Comparison of ENCODE assay signal across 20 mouse cellular contexts in the genomic region with DNA sequence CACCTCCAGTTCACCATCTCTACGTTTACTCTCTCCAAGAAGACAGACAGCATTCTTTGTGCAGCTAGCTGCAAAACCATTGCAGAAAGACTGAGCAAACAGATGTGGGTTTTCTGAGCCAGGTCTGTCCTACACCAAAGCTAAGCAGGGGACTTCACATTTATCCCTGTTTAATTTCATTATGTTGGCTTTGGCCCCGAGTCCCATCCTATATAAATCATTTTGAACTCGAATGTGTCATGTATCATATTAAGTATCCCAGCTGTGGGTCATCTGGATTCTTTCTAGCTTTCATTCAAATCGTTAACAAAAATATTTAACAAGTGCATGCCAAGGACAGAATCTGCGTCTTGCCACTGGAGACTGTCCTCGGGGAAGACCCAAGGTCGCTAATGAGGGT. TPM values are rescaled to one million over a fixed set of nuclear protein-coding genes. Genes with fewer than 3 reads are reported as not detected.
DNase-seq lines count a peak whose midpoint lies in the region; ATAC-seq and TF ChIP-seq lines count a peak whose summit lies in the region.
"Had no signal": no experiment of that assay in that cellular context is flagged by ENCODE, and none has a peak within 500 bp of the region (broad histone marks: within the 10 kb centered on the region; RNA-seq: fewer than 3 reads in every experiment).

No protein-coding gene starts in this region.

- H3K9me3 ChIP-seq in heart, embryonic 16.5 days (replicated peaks; ENCODE audit: control insufficient read depth, low read length) = no peaks in the 10 kb centered on the region
- H3K9me3 ChIP-seq in liver, postnatal 0 days (ENCODE audit: low read length) = no peaks in the 10 kb centered on the region
- no peaks in the 10 kb centered on the region for H3K9me3 ChIP-seq in liver, embryonic 11.5 days (ENCODE audit: control insufficient read depth, low read length)
- no peaks in the 10 kb centered on the region for H3K9me3 ChIP-seq in stomach, postnatal 0 days (ENCODE audit: control insufficient read depth, low read length)
- H3K9me3 ChIP-seq: forebrain, embryonic 13.5 days; hindbrain, embryonic 12.5 days; liver, embryonic 13.5 days; megakaryocyte, embryonic 14.5 days had no signal

- intact Hi-C loops in gastrocnemius, adult 2 months (cut with DNase I) = no loop called here

- H3K4me2 ChIP-seq in heart, embryonic 16.5 days (ENCODE audit: low read depth, low read length) = no peak overlapping the region
- no peak overlapping the region for H3K4me2 ChIP-seq in liver, postnatal 0 days (ENCODE audit: low read depth, low read length)
- H3K4me2 ChIP-seq in liver, embryonic 11.5 days = no peak overlapping the region
- H3K4me2 ChIP-seq in stomach, postnatal 0 days (replicated peaks; ENCODE audit: low read depth) = no peak overlapping the region
- H3K4me2 ChIP-seq: forebrain, embryonic 13.5 days; hindbrain, embryonic 12.5 days; liver, embryonic 13.5 days had no signal

- peaks cover 2% of the 10 kb centered on the region; the same call in 1 of the 2 replicates for H3K36me3 ChIP-seq in heart, embryonic 16.5 days (ENCODE audit: control insufficient read depth, insufficient read depth)
- peaks cover 12% of the 10 kb centered on the region for H3K36me3 ChIP-seq in liver, postnatal 0 days (replicated peaks; ENCODE audit: insufficient read depth, low read length)
- no peaks in the 10 kb centered on the region for H3K36me3 ChIP-seq in liver, embryonic 11.5 days (ENCODE audit: control insufficient read depth, insufficient read depth, low read length)
- H3K36me3 ChIP-seq in stomach, postnatal 0 days (ENCODE audit: control insufficient read depth, insufficient read depth, low read length) = no peaks in the 10 kb centered on the region
- H3K36me3 ChIP-seq: hindbrain, embryonic 12.5 days; liver, embryonic 13.5 days had no signal

- no peak for TF ChIP-seq CTCF in gastrocnemius, adult 2 months (IDR thresholded peaks at IDR 0.05)
- no peak for TF ChIP-seq CTCF in liver, postnatal 0 days (IDR thresholded peaks at IDR 0.05; ENCODE audit: low read depth)
- no peak for TF ChIP-seq CTCF in stomach, postnatal 0 days (IDR thresholded peaks at IDR 0.05; ENCODE audit: low read depth)

- ATAC-seq in heart, embryonic 16.5 days (replicated peaks; ENCODE audit: extremely low read depth, insufficient read depth, low FRiP score) = no peak
- no peak for ATAC-seq in liver, postnatal 0 days
- ATAC-seq in liver, embryonic 11.5 days (replicated peaks; ENCODE audit: low FRiP score) = no peak
- ATAC-seq in stomach, postnatal 0 days (ENCODE audit: low FRiP score, low TSS enrichment) = 0 out of 2 replicates have a peak, but pooled peaks have one; percentile 24
- ATAC-seq: forebrain, embryonic 13.5 days; inflammation-experienced regulatory T-cells, adult 6 months; lung, postnatal 0 days; midbrain, embryonic 16.5 days had no signal

- peak overlapping the region; percentile 86 for H3K27ac ChIP-seq in gastrocnemius, adult 2 months
- H3K27ac ChIP-seq in heart, embryonic 16.5 days (ENCODE audit: low read length) = peak overlapping the region; percentile 19
- peak overlapping the region; percentile 62; the same call in 1 of the 2 replicates for H3K27ac ChIP-seq in liver, postnatal 0 days (ENCODE audit: low read depth)
- H3K27ac ChIP-seq in liver, embryonic 11.5 days (ENCODE audit: low read depth, low read length) = no peak overlapping the region
- no peak overlapping the region for H3K27ac ChIP-seq in stomach, postnatal 0 days (replicated peaks)
- H3K27ac ChIP-seq: forebrain, embryonic 13.5 days; hindbrain, embryonic 12.5 days; left cerebral cortex, adult 2 months; liver, embryonic 13.5 days had no signal

- TF ChIP-seq EP300 in liver, postnatal 0 days (IDR thresholded peaks at IDR 0.05; ENCODE audit: low read depth) = no peak
- no peak for TF ChIP-seq EP300 in stomach, postnatal 0 days (optimal IDR thresholded peaks at IDR 0.05)

- H3K4me3 ChIP-seq in gastrocnemius, adult 2 months = no peak overlapping the region
- H3K4me3 ChIP-seq in heart, embryonic 16.5 days (ENCODE audit: low read length) = no peak overlapping the region
- no peak overlapping the region for H3K4me3 ChIP-seq in liver, postnatal 0 days (ENCODE audit: low read depth, low read length)
- no peak overlapping the region for H3K4me3 ChIP-seq in liver, embryonic 11.5 days (ENCODE audit: low read depth, low read length)
- H3K4me3 ChIP-seq in stomach, postnatal 0 days (ENCODE audit: low read depth, low read length) = no peak overlapping the region
- H3K4me3 ChIP-seq: forebrain, embryonic 13.5 days; hindbrain, embryonic 12.5 days; left cerebral cortex, adult 2 months; liver, embryonic 13.5 days; megakaryocyte, embryonic 14.5 days had no signal

- H3K27me3 ChIP-seq in heart, embryonic 16.5 days (ENCODE audit: control insufficient read depth, insufficient read depth, low read length) = no peaks in the 10 kb centered on the region
- no peaks in the 10 kb centered on the region for H3K27me3 ChIP-seq in liver, postnatal 0 days (ENCODE audit: insufficient read depth, low read length)
- no peaks in the 10 kb centered on the region for H3K27me3 ChIP-seq in liver, embryonic 11.5 days (replicated peaks; ENCODE audit: control insufficient read depth, insufficient read depth, low read length)
- no peaks in the 10 kb centered on the region for H3K27me3 ChIP-seq in stomach, postnatal 0 days (ENCODE audit: control insufficient read depth, insufficient read depth, low read length)
- H3K27me3 ChIP-seq: forebrain, embryonic 13.5 days; hindbrain, embryonic 12.5 days; liver, embryonic 13.5 days had no signal

- H3K9ac ChIP-seq in heart, embryonic 16.5 days (ENCODE audit: low read length) = 0 out of 2 replicates have a peak overlapping the region, but pooled peaks have one; percentile 30
- H3K9ac ChIP-seq in liver, postnatal 0 days (replicated peaks) = no peak overlapping the region
- no peak overlapping the region for H3K9ac ChIP-seq in liver, embryonic 11.5 days (ENCODE audit: low read depth, low read length)
- no peak overlapping the region for H3K9ac ChIP-seq in stomach, postnatal 0 days (ENCODE audit: low read length)
- H3K9ac ChIP-seq: forebrain, embryonic 13.5 days; hindbrain, embryonic 12.5 days; liver, embryonic 13.5 days had no signal

- H3K4me1 ChIP-seq in heart, embryonic 16.5 days (ENCODE audit: control insufficient read depth, insufficient read depth, low read length) = peaks cover 88% of the 10 kb centered on the region
- peaks cover 10% of the 10 kb centered on the region for H3K4me1 ChIP-seq in liver, postnatal 0 days (ENCODE audit: insufficient read depth)
- peaks cover 22% of the 10 kb centered on the region for H3K4me1 ChIP-seq in liver, embryonic 11.5 days (replicated peaks; ENCODE audit: control insufficient read depth, insufficient read depth, low read length)
- H3K4me1 ChIP-seq in stomach, postnatal 0 days (replicated peaks; ENCODE audit: control insufficient read depth, insufficient read depth) = peaks cover 2% of the 10 kb centered on the region; the same call in 1 of the 2 replicates

- WGBS in heart, embryonic 16.5 days = 34% methylated on average over 7 of the region's 7 CpGs
- WGBS in liver, postnatal 0 days (ENCODE audit: insufficient replicate concordance) = 60% methylated on average over 7 of the region's 7 CpGs
- WGBS in liver, embryonic 11.5 days = 60% methylated on average over 7 of the region's 7 CpGs
- WGBS in stomach, postnatal 0 days = 21% methylated on average over 7 of the region's 7 CpGs

- no peak for DNase-seq in gastrocnemius, adult 2 months
- DNase-seq in gastrocnemius, adult 18-20 months (ENCODE audit: low spot score) = no peak
- DNase-seq in heart, adult 8-10 months (ENCODE audit: low spot score) = no peak
- no peak for DNase-seq in liver, postnatal 0 days
- DNase-seq in liver, embryonic 11.5 days (ENCODE audit: low spot score) = no peak
- no peak for DNase-seq in stomach, postnatal 0 days (ENCODE audit: low spot score)
- no peak for DNase-seq in testis, postnatal 10 days (ENCODE audit: low spot score)
- DNase-seq: cerebellum, postnatal 14 days; embryo, embryonic 11 days; gastrocnemius, postnatal 36 days; liver, embryonic 13.5 days; thymus, postnatal 36 days had no signal

RNA-seq across cellular contexts. Expression of a gene that starts 15.7 kb away (rescaled TPM):
- 10 to 100 TPM; 93.3 to 95.0 TPM for total RNA-seq in gastrocnemius, adult 2 months (2021)
- 100 to 1,000 TPM in 1 of 2 experiments, 10 to 100 TPM in 1; 89.6 to 103 TPM for total RNA-seq in gastrocnemius, adult 18-20 months (2021)
- polyA plus RNA-seq in heart, embryonic 16.5 days (2015; fragmentation: Nextera tagmentation; extraction: Ambion mirVana) = 99.3 and 111 TPM in 2 replicates
- 10 to 100 TPM; 64.0 to 99.3 (median 73.2) TPM for total RNA-seq in heart, adult 8-10 months (2022)
- polyA plus RNA-seq in liver, postnatal 0 days (2015; fragmentation: Nextera tagmentation; extraction: Ambion mirVana) = 14.6 and 15.0 TPM in 2 replicates
- polyA plus RNA-seq in liver, embryonic 11.5 days (2014; fragmentation: Nextera tagmentation; extraction: Ambion mirVana) = 13.3 and 17.8 TPM in 2 replicates
- polyA plus RNA-seq in stomach, postnatal 0 days (2015; fragmentation: Nextera tagmentation; extraction: Ambion mirVana) = 16.1 TPM in 2 replicates

RNA-seq across cellular contexts. Expression of a gene that starts 59.5 kb away (rescaled TPM):
- 1 to 10 TPM; 7.0 to 8.7 TPM for total RNA-seq in gastrocnemius, adult 2 months (2021)
- total RNA-seq in gastrocnemius, adult 18-20 months (2021) = 1 to 10 TPM; 4.8 to 5.3 TPM
- 95.3 and 104 TPM in 2 replicates for polyA plus RNA-seq in heart, embryonic 16.5 days (2015; fragmentation: Nextera tagmentation; extraction: Ambion mirVana)
- total RNA-seq in heart, adult 8-10 months (2022) = 10 to 100 TPM; 12.3 to 13.6 (median 12.4) TPM
- 26.6 and 33.4 TPM in 2 replicates for polyA plus RNA-seq in liver, postnatal 0 days (2015; fragmentation: Nextera tagmentation; extraction: Ambion mirVana)
- 85.7 and 89.5 TPM in 2 replicates for polyA plus RNA-seq in liver, embryonic 11.5 days (2014; fragmentation: Nextera tagmentation; extraction: Ambion mirVana)
- 71.4 and 76.4 TPM in 2 replicates for polyA plus RNA-seq in stomach, postnatal 0 days (2015; fragmentation: Nextera tagmentation; extraction: Ambion mirVana)

Comparison
In these comparisons a context has a peak if more than half of its experiments do, and no peak if none do; other contexts are left out.
1. H3K27ac ChIP-seq: peak in gastrocnemius, adult 2 months (single experiment), heart, embryonic 16.5 days (single experiment) and liver, postnatal 0 days (single experiment); none in liver, embryonic 11.5 days (single experiment) and stomach, postnatal 0 days (single experiment).